Mouse (Mus musculus) hindbrain, embryonic 10.5 days (tissue): ENCODE results near the gene Hoxa10. TPM values are rescaled to one million over a fixed set of nuclear protein-coding genes. Genes with fewer than 3 reads are reported as not detected.

Experiments used
- DNase-seq: peaks from one replicate; pipeline ENCODE4 v3.0.0-alpha.2; 2017; ENCODE audit warnings: low spot score
- H3K27ac ChIP-seq: fragments of 300-500 bp; sonication (generic); 2 replicates; pipeline ENCODE4 v1.5.1; 2016; ENCODE audit warnings: mild to moderate bottlenecking, moderate library complexity
- H3K27me3 ChIP-seq: fragments of 300-500 bp; sonication (generic); 2 replicates; pipeline ENCODE4 v1.6.1; 2016; ENCODE audit warnings: mild to moderate bottlenecking; ENCODE audit not compliant: poor library complexity, insufficient read depth, severe bottlenecking
- H3K36me3 ChIP-seq: fragments of 300-500 bp; sonication (generic); 2 replicates; pipeline ENCODE4 v1.6.1; 2016; ENCODE audit warnings: mild to moderate bottlenecking, moderate library complexity
- H3K4me1 ChIP-seq: fragments of 300-500 bp; sonication (generic); replicated peaks from 2 replicates; pipeline ENCODE4 v1.6.1; 2016; ENCODE audit warnings: mild to moderate bottlenecking
- H3K4me3 ChIP-seq: fragments of 300-500 bp; sonication (generic); 2 replicates; pipeline ENCODE4 v1.5.1; 2016; ENCODE audit warnings: mild to moderate bottlenecking, moderate library complexity
- H3K9me3 ChIP-seq: fragments of 300-500 bp; sonication (generic); 2 replicates; pipeline ENCODE4 v1.6.1; 2016; ENCODE audit warnings: mild to moderate bottlenecking, moderate library complexity
- WGBS: fragments of 180-500 bp; shearing (Covaris S2); methylation state at CpG from one replicate; pipeline ENCODE4 v1.1.7; 2016; 5-methylcytosine and 5-hydroxymethylcytosine counted together
- polyA plus RNA-seq: library from polyadenylated mRNA; unstranded; fragments of >200 nt; fragmentation: Nextera tagmentation; extraction: Ambion mirVana; gene quantifications from 2 replicates; pipeline ENCODE4 v1.2.1, GENCODE M21; 2016

The Hoxa10 gene
- polyA plus RNA-seq, 1 experiment from 2014 or later = not detected

DNA sequence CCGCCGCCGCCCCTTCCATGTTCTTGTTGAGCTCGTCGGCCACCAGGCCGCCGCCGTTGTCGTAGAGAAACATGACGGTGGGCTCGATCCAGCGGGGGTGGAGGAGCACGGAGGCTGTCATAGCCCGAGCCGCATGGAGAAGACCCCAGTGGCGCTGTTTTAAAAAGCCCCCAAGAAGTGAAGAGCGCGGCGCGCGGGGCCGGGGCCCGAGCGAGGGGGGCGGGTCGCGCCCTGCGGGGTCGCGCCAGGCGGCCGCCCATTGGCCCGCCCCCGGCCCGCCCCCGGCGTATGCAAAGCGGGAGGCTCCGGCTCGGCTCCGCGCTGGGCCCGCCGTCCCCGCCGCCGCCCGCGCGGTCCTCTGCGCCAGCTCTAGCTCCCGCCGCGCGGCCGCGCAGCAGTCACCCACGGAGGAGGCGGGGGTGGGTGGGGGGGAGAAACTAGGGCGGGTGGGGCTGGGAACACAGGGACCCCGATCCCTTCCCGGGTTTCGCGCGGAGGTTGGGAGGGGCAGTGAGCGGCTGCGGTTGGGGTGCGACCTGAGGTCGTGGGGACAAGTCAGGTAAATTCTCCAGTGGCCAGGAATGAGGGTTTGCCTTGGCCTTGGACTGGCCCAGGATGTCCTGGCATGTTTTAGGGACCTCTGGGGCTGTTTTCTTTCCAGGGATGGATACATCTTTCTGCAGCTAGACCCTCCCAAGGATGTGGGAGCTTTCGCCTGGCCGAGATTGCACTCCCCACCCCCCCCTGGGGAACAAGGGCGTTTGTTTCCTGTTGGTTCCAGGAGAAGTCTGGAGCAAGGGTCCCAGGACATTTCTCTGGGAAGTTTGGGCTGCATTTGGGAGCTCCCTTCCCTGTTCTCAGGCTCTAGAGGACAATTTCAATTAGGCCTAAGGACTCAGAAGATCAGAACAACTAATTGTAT is 20.3 kb upstream of the Hoxa10 start, which contains the start of gene Hoxa13:
Hoxa13 (minus strand) TSS at position 227 of the 922 bp plus-strand sequence.
- H3K27ac ChIP-seq = no peak within 1 kb of the TSS
- no peaks in the 10 kb centered on the region for H3K9me3 ChIP-seq
- no peaks in the 10 kb centered on the region for H3K36me3 ChIP-seq
- peaks cover 15% of the 10 kb centered on the region for H3K4me1 ChIP-seq
- peak; percentile 70 for DNase-seq
- H3K27me3 ChIP-seq = peaks cover 100% of the 10 kb centered on the region
- peak within 1 kb of the TSS; percentile 45 for H3K4me3 ChIP-seq
- WGBS = under 1% methylated on average over 37 of the region's 72 CpGs

DNA sequence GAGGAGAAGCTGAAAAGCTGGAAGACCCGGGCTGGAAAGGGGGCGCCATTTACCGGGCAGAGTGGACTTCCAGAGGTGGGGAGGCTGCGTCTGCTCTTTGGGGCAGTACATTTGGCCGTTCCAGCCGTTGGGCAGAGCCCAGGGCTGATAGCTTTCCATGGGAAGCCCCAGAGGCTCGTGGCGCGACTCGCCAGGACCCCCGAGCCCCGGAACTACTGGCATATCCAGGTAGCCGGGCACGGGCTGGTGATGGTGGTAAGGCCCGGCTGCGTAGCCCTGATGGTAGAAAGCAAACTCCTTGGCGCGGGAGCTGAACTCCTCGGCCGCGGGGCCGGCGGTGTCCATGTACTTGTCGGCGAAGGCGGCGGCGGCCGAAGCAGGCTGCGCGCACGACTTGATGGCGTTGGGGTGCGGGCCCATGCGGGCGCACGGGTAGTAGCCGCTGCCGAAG is 19.2 kb upstream of the Hoxa10 start:
- DNase-seq = peak; percentile 61
- no peaks in the 10 kb centered on the region for H3K36me3 ChIP-seq

DNA sequence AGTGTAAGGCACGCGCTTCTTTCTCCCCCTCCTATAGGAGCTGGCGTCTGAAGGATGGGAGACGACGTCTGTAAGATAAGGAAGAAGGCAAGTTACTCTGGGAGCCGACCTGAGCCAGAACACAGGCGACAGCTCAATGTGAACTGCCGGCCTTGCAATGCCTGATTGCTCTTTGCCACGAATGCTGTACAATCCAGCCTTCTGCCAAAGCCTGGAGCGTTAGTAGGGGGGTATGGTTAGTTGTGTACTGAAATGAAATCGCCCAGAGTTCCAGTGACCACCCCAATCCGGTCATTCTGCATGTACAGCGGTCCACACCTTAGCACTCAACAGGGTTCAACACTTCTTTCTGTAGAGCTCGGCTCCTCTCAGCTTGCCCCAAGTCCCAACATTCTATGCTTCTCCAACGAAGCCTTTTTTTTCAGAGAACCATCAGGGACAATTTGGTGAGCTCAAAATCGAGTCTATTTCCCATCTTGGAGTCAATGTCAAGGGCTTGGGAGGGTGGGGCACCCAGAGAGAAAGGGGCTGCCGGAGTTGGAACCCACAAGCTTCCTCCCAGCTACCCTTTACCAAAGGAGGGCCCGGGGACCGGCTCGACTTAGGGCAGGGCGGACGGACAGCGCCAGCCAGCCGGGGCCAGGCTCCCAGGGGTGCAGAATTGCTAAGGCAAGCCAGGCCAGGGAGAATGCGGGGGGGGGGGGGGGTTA is 18.6 kb upstream of the Hoxa10 start:
- Histone ChIP-seq H3K4me1 (peaks cover 15% of the 10 kb centered on the region), H3K36me3 (no peaks in the 10 kb centered on the region), H3K27me3 (peaks cover 100% of the 10 kb centered on the region), H3K4me3 (no peak overlapping the region), H3K9me3 (no peaks in the 10 kb centered on the region), H3K27ac (no peak overlapping the region)
- peak; percentile 61 for DNase-seq
- WGBS = 1% methylated on average over 25 of the region's 25 CpGs

More for the DNA sequence above, 19.2 kb upstream of the Hoxa10 start:
- WGBS = under 1% methylated on average over 39 of the region's 39 CpGs
- peaks cover 100% of the 10 kb centered on the region for H3K27me3 ChIP-seq
- peaks cover 15% of the 10 kb centered on the region for H3K4me1 ChIP-seq
- H3K9me3 ChIP-seq = no peaks in the 10 kb centered on the region
- no peak overlapping the region for H3K27ac ChIP-seq
- peak overlapping the region; percentile 29 for H3K4me3 ChIP-seq

DNA sequence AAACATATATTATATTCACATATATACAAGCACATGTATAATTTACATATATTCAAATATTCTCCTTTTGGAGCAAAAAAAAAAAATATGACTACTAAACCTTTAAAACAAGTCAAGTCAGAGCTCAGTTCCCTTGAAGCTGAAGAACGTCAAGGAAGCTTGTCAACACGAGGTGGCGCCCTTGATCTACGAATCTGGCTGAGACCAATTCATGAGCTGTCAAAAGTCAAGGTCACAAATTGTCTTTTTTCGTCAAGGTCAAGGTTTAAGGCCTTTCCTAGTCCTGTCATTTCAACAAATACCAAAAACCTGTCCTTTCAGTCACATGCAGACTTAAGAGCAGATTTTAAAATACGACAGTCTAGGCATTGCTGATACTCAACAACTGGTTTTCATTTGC is 16.3 kb upstream of the Hoxa10 start:
- H3K27me3 ChIP-seq = peaks cover 100% of the 10 kb centered on the region
- under 1% methylated on average over 6 of the region's 6 CpGs for WGBS
- no peaks in the 10 kb centered on the region for H3K9me3 ChIP-seq
- peak; percentile 80 for DNase-seq
- no peaks in the 10 kb centered on the region for H3K36me3 ChIP-seq
- peaks cover 19% of the 10 kb centered on the region for H3K4me1 ChIP-seq
- no peak overlapping the region for H3K4me3 ChIP-seq
- no peak overlapping the region for H3K27ac ChIP-seq

DNA sequence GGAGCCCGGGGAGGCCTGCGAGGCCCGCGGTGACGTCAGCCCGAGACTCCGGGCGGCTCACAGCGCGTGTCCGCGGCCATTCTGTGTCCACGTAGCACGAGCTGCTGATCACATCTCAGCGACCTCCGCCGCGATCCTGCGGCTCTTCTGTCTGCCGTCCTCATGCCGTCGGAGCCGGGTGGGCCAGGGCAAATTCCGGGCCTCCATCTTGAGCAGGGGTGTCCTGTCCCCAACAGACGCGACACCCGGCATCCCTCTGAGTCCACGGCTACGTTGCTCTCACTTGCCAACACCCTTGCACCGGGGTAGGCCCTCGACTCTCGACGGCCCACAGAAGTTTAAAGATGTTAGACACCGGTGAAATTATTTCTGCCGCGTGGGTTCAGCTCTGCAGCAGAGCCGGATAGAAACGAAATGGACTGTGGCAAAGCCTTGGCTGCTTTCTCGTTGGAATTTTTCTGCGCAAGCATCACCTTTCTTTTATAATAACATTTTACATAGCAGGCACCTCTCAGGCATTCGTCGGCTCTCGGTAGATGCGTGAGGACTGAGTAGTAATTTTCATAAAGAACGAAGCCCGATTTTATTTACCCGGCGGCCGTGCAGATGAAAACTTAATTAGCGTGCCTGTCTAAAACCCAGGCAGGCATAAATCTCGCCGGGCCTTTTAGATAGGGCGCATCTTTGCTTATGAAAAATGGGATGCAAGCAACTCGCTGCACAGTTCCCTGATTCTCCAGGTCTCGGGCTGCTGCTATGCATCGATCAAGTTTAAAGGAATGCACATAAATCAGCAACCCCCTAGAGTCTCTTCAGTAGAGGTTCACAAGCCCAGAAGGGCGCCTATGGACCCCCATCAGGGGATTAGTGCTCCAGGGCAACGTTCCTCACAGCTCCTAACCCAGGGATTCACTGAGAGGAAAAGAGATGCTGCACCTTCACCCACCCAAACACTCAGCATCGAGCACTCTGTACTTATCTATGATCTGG is 13.2 kb upstream of the Hoxa10 start:
- 0 out of 2 replicates have a peak overlapping the region, but pooled peaks have one; percentile 13 for H3K4me3 ChIP-seq
- peak; percentile 56 for DNase-seq
- peaks cover 4% of the 10 kb centered on the region; the same call in 1 of the 2 replicates for H3K4me1 ChIP-seq
- WGBS = 2% methylated on average over 59 of the region's 59 CpGs
- H3K27ac ChIP-seq = no peak overlapping the region
- H3K9me3 ChIP-seq = no peaks in the 10 kb centered on the region
- H3K27me3 ChIP-seq = peaks cover 100% of the 10 kb centered on the region
- no peaks in the 10 kb centered on the region for H3K36me3 ChIP-seq

DNA sequence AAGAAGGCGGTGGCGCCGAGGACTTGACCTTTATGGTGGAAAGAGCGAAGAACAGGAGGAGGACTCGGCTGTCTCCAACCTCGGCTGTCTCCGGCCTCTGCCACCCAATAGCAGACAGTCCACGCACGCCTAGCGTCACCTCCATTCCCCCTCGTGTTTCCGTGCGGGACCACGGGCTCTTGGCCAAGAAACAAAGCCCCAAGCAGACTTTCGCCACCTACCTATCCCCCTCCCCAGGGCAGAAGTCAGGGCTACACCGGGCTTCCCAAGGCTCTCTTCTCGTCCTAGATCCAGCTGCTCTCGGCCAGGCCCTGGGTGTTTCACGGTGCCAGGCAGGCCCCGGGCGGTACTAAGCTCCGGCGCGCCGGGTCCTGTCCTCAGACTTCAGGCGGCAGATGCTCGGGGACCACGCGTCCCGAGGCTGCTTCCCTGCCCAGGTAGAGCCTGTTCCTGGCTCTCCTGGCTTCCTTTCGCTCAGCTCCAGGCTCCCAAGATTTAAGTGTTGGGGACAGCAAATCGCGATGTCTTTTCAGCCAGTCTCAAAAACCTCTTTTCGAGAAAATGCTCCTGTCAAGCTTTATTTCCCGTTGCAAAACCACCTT is 12.2 kb upstream of the Hoxa10 start:
- Histone ChIP-seq H3K4me1 (peaks cover 4% of the 10 kb centered on the region; the same call in 1 of the 2 replicates), H3K4me3 (no peak overlapping the region), H3K27me3 (peaks cover 100% of the 10 kb centered on the region), H3K27ac (no peak overlapping the region), H3K9me3 (no peaks in the 10 kb centered on the region), H3K36me3 (no peaks in the 10 kb centered on the region)
- DNase-seq = no peak
- 3% methylated on average over 35 of the region's 35 CpGs for WGBS

DNA sequence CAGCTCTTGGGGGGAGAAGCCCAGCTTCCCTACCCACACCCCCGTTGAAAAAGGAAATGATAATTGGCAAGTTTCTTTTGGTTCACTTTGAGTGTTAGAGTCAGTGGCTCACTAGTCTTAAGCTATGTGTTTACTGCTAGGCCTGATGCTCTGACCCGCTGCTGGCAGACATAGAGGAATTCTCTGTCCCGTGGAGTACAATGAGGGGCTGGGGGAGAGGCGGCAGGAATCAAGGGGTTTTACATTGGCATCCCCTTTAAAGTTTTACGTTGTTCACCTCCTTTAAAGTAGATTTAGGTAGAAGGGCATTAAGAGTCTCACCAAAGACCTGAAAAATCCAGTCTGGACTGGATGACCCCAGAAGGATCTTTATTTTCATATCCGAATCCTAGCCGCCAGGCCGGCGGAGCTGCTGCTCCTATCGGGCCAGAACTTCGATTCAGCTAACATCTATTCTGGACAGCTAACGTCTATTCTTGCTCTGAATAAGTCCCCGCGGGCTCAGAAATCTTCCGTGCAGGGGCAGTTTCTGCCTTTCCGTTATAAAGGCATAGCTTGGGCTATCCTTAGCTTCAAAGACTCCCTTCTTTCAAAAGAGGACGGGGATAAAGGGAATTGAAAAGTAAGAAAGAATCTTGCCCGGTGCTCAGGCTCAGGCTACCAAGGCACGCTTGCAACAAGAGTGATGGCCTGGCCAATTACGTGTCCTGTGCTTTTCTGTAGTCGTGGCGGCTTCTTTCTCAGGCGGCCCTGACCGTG is 11.5 kb upstream of the Hoxa10 start:
- no peaks in the 10 kb centered on the region for H3K9me3 ChIP-seq
- no peak for DNase-seq
- no peaks in the 10 kb centered on the region for H3K36me3 ChIP-seq
- no peak overlapping the region for H3K27ac ChIP-seq
- WGBS = 2% methylated on average over 24 of the region's 24 CpGs
- peaks cover 4% of the 10 kb centered on the region; the same call in 1 of the 2 replicates for H3K4me1 ChIP-seq
- H3K4me3 ChIP-seq = no peak overlapping the region
- H3K27me3 ChIP-seq = peaks cover 100% of the 10 kb centered on the region

DNA sequence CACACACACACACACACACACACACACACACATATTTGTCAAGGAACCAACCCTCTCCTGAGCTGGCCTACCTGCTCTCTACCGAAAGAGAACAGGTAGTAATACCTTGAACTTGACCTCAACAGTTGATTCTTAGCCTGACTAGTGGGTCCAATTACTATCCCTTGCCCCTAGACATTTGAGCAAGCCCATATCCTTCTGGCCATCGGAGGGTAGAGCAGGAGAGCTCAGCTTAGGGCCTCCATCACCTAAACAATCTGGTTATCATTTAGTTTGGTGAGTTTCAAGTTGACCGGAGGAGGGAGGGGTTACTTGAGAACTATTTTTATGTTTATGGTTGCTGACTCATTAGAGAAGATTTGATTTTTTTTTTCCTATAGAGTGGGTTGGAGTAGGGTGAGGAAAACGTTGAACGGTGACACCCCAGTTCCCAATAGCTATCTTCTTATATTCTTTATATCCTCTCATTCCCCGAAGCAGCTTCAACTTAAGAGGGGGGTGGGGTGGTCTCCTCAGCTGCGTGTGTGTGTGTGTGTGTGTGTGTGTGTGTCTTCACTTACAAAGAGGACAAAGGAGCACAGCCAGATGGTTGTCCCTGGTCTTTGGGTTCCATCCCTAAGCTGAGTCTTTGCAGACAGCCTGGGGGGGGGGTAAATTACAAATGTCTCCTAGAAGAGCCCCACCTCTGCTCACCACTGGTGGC is 10.7 kb upstream of the Hoxa10 start:
- WGBS = 9% methylated on average over 7 of the region's 7 CpGs
- no peak for DNase-seq
- H3K27ac ChIP-seq = no peak overlapping the region
- H3K9me3 ChIP-seq = no peaks in the 10 kb centered on the region
- no peak overlapping the region for H3K4me3 ChIP-seq
- H3K27me3 ChIP-seq = peaks cover 100% of the 10 kb centered on the region
- H3K4me1 ChIP-seq = peaks cover 7% of the 10 kb centered on the region; the same call in 1 of the 2 replicates
- no peaks in the 10 kb centered on the region for H3K36me3 ChIP-seq

DNA sequence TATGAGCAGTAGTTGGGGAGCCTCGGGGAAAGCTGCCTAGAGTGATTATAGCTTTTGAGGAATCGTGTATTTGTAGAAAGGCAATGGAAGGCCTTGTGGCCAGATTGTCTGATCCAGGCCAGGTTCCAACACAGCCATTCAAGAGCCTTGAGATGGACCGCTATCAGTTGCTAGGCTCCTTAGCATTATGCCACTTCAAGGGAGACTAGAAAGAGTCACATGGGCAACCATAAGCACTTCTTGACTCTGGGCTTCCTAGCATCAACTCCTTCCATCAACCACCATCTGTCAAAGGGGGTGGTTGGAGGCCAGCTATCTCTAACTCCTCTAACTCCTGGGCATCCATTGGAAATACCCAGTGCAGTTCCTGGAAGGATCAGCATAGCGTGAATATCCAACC is 9.2 kb upstream of the Hoxa10 start:
- Histone ChIP-seq H3K9me3 (no peaks in the 10 kb centered on the region), H3K36me3 (no peaks in the 10 kb centered on the region), H3K4me3 (no peak overlapping the region), H3K27me3 (peaks cover 100% of the 10 kb centered on the region), H3K4me1 (peaks cover 12% of the 10 kb centered on the region; the same call in 1 of the 2 replicates), H3K27ac (no peak overlapping the region)
- no peak for DNase-seq
- WGBS = 3% methylated on average over 4 of the region's 4 CpGs

DNA sequence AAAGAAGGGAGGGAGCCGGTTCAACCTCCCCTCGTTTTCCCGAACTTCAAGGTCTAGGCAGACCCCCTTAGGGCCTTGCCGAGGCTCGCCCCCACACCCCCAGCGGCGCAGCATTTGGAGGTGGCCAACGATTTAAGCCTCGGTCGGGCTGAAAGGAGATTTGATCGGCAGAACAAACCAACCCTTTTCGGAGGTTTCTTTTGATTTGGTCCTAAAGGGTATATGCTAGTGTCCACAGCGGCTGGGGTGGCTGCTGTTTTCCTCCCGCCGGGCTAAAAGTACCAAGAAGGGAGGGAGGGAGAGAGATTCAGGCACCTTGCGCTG is 8.7 kb upstream of the Hoxa10 start:
- Histone ChIP-seq H3K27ac (no peak overlapping the region), H3K36me3 (no peaks in the 10 kb centered on the region), H3K27me3 (peaks cover 100% of the 10 kb centered on the region), H3K9me3 (no peaks in the 10 kb centered on the region), H3K4me1 (peaks cover 12% of the 10 kb centered on the region; the same call in 1 of the 2 replicates), H3K4me3 (no peak overlapping the region)
- DNase-seq = no peak
- WGBS = under 1% methylated on average over 16 of the region's 16 CpGs
